Mouse (Mus musculus): ENCODE measurements around the gene Ank2.

- no peak for TF ChIP-seq POLR2A (IDR thresholded peaks at IDR 0.05; ENCODE audit: borderline replicate concordance, low read depth, low read length)
- no peak for TF ChIP-seq CTCF (IDR thresholded peaks at IDR 0.05; ENCODE audit: low read depth, low read length)
Measured at GRCm38 (mm10) chr3:127041288-127041687, 457.9 kb downstream of the Ank2 start.
